Mouse (Mus musculus): ENCODE data around the gene Krtap19-1.
A peak's percentile ranks its signal among the peaks of the same experiment; 100 is the strongest.

Gene Krtap19-1

GRCm38 (mm10) chr16:88869311-88869710, at the start of gene Krtap19-1:
TSS of gene Krtap19-1 (minus strand) at chr16:88869411.
- no peak for DNase-seq (ENCODE audit: low spot score in 2 of 2)

DNA sequence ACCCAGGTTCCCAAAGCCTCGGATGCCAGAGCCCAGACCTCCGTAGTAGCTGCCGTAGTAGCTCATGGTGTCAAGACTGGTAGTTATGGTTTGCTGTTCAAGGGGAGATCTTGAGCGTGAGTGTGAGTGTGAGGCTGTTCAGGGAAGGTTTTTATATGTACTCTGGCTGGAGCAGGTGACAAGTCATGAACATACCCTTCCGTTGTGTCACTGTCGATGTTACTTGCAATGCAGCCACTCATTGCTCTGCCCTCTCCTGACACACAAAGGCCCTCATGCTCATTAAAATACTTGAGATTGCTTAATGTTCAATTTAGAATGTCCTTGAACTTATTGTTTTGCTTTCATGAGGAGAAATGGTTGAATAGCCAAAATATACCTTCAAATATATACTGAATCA, 27.1 kb upstream of the Krtap19-1 start, which contains the start of gene Krtap19-5:
Gene Krtap19-5, minus strand, starts transcription at position 101 of the 400 bp plus-strand sequence.
- DNase-seq (ENCODE audit: low spot score in 2 of 2), result no peak

DNA sequence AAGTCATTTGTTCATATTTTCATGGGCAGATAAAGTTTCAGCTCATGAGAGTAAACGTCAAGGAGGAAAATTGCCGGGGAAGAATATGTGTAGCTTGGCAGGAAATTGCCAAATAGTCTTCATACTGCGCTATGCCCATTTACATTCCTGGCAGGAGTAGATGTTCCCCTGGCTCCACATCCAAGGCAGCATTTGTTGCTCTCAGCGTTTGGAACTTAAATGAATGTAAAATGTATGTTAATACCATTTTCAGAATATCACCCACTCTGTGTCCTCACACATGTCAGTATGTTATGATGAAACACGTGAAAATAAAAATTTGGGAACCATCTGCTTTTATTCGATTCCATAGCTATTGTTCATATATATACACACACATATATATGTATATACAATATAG, 17.7 kb upstream of the Krtap19-1 start:
- DNase-seq (ENCODE audit: low spot score in 2 of 2), result no peak

GRCm38 (mm10) chr16:88884989-88885388, 15.8 kb upstream of the Krtap19-1 start, which contains the start of gene Krtap19-4:
TSS of gene Krtap19-4 (minus strand) at chr16:88885089.
- DNase-seq (ENCODE audit: low spot score in 2 of 2), result no peak

GRCm38 (mm10) chr16:88877938-88878337, 8.7 kb upstream of the Krtap19-1 start, which contains the start of gene Krtap19-3:
TSS of gene Krtap19-3 (minus strand) at chr16:88878038.
- DNase-seq (ENCODE audit: low spot score in 2 of 2), result no peak

- DNase-seq (ENCODE audit: low spot score in 2 of 2), result no peak
These were observed 5.0 kb upstream of the Krtap19-1 start, which contains the start of gene Krtap19-2 for GRCm38 (mm10) chr16:88874169-88874568. TSS of gene Krtap19-2 (minus strand) at chr16:88874269.

DNA sequence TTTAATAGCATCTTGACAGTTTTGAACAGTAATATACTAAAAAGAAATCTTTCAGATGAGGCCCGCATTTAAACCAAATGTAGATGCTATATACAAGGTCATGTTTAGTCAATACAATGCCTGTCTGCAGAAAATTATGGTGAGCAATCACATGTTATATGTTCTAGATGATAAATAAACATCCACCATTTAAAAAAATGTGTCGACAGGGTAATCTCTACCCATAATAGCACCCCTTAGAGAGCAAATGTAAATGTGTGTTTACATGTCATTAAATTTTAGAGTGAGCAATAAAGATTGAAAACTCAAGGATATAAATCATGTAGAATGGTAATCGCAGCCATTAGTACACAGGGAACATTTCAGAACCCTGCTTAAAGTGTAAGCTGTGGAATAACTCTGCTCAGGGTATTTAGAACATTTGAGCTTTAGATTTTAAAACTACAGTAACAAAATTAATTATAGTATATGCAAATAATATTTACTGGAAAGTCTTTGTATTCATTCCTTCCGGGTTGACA, 4.3 kb downstream of the Krtap19-1 start:
- no peak for DNase-seq (ENCODE audit: low spot score in 2 of 2)

DNA sequence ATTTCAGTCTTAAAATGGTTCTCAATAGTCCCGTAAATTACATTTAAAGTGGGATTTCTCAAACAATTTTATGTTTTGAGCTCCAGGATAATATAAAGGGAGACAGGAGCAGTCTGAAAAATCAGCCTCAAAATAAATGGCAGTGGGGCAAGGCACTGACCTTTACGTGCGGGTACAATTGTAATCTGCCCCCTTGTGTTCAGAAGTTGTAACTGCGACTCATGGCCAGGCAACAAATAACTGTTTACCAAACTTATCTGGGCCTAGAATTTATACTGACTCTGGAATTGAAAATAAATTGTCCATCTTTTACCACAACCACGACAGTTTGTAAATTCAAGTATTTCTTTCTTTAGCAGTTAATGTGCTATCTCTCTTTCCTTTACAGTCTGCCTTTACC, 17.8 kb downstream of the Krtap19-1 start:
- peak in 1 of 2 experiments; percentile 4 for DNase-seq (ENCODE audit: low spot score in 2 of 2)

DNA sequence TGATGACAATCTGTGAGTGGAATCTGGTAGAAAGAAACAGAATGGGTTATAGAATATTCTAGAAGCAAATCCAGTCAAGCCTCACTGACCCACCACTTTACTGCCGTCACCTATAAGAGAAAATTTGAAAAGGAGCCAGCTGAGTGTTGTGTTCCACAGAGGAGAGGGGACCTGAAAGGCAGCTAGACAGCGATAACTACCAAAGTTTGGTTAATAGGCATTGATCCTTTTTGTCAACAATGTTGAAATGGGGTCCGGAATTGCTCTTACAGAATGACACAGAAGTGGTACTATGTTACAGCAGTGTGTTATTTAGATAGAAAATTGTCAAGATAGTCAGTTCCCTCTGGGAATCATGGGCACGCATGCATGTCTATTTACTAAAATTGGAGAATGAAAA, 20.7 kb downstream of the Krtap19-1 start:
- DNase-seq (ENCODE audit: low spot score in 2 of 2), result no peak

GRCm38 (mm10) chr16:88847363-88847762, 21.8 kb downstream of the Krtap19-1 start:
- no peak for DNase-seq (ENCODE audit: low spot score in 2 of 2)

GRCm38 (mm10) chr16:88826978-88827377, 42.2 kb downstream of the Krtap19-1 start:
- no peak for DNase-seq (ENCODE audit: low spot score in 2 of 2)

GRCm38 (mm10) chr16:88826095-88826652, 43.0 kb downstream of the Krtap19-1 start, which contains the start of gene Krtap14:
TSS of gene Krtap14 (minus strand) at chr16:88826145.
- DNase-seq (ENCODE audit: low spot score in 2 of 2), result no peak

GRCm38 (mm10) chr16:88823736-88824135, 45.5 kb downstream of the Krtap19-1 start:
- no peak for DNase-seq (ENCODE audit: low spot score in 2 of 2)

- no peak for DNase-seq (ENCODE audit: low spot score in 2 of 2)
These were observed 49.1 kb downstream of the Krtap19-1 start, which contains the start of gene Krtap15 for GRCm38 (mm10) chr16:88820066-88820465. TSS of gene Krtap15 (plus strand) at chr16:88820215.
